Mouse (Mus musculus) liver, adult 2 months (tissue): Measurements from ENCODE around the gene Nsg1.

Experiments used
- CTCF ChIP-seq: fragments of 200-500 bp; IDR thresholded peaks from 2 replicates; pipeline ENCODE4 v1.5.1; 2011; ENCODE audit warnings: low read depth, low read length, control low read depth
- POLR2A ChIP-seq: fragments of 200-500 bp; IDR thresholded peaks from 2 replicates; pipeline ENCODE4 v1.6.1; 2011; ENCODE audit warnings: low read length, control low read depth; ENCODE audit not compliant: insufficient read depth; ENCODE audit errors: extremely low read depth

DNA sequence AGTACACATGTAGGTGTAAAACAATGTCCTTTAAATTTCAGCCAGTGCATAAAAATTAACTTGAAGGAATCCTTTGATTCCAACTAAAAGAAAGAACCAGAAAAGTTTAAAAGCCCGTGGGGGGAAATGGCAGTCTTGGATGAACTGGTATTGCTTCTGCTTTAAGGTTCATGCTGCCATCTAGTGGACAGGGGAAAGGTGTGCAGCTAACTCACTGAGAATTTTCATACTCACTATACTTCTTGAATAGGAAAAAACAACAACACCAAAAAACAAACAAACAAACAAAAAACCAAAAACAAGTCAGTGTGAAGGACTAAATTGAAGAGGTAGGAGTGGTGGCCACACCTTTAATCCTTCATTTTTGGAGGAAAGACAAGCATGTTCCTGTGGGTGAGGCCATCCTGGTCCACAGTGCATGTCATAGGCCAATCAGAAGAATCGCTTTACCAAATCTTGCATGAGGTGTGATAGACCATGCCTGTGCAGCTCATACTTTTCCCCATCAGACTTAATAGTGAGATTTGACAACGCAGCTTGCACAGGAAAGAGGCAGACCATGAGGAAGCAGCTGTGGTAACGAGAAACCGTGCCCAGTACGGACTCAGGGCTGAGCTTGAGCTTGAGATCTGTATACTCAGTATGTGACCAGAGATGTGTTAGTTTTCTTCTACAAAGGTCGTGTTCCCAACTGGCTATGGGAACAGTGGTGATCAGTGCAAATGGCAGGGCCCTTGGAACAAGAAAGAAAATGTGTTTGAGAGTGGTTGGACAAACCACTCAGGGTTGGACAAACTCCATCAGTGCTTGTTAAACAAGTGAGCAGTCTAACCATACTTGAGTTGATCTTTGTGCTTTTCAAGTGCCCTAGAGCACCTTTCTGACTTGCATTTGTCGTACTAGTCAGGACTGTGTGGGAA, 68.4 kb downstream of the Nsg1 start:
- no peak for TF ChIP-seq POLR2A
- TF ChIP-seq CTCF: 0 out of 2 replicates have a peak, but pooled peaks have one; percentile 15
